Mouse (Mus musculus) hindbrain, postnatal 0 days (tissue): ENCODE data around the gene Ferd3l. TPM values are rescaled to one million over a fixed set of nuclear protein-coding genes. Genes with fewer than 3 reads are reported as not detected.

ENCODE experiments used
- ATAC-seq: fragments of 200-750 bp; cut with Nextera tagmentation; 2 replicates; pipeline ENCODE4 v1.8.0; 2017; ENCODE audit warnings: mild to moderate bottlenecking, moderate TSS enrichment, moderate library complexity
- DNase-seq: peaks from one replicate; pipeline ENCODE4 v3.0.0-alpha.2; 2015; ENCODE audit warnings: low spot score
- H3K27ac ChIP-seq: fragments of 300-500 bp; sonication (generic); 2 replicates; pipeline ENCODE4 v1.5.1; 2014; ENCODE audit warnings: mild to moderate bottlenecking
- H3K27me3 ChIP-seq: fragments of 300-500 bp; sonication (generic); 2 replicates; pipeline ENCODE4 v1.6.1; 2014; ENCODE audit warnings: low read length, mixed read lengths; ENCODE audit not compliant: insufficient read depth
- H3K36me3 ChIP-seq: fragments of 300-500 bp; sonication (generic); 2 replicates; pipeline ENCODE4 v1.6.1; 2014; ENCODE audit warnings: low read length, mixed read lengths; ENCODE audit not compliant: insufficient read depth
- H3K4me1 ChIP-seq: fragments of 300-500 bp; sonication (generic); 2 replicates; pipeline ENCODE4 v1.6.1; 2014; ENCODE audit warnings: antibody characterized with exemption, low read length, mixed read lengths; ENCODE audit not compliant: insufficient read depth
- H3K4me2 ChIP-seq: fragments of 300-500 bp; sonication (generic); 2 replicates; pipeline ENCODE4 v1.6.1; 2014; ENCODE audit warnings: low read depth, mild to moderate bottlenecking, low read length, moderate library complexity, mixed read lengths
- H3K4me3 ChIP-seq: fragments of 300-500 bp; sonication (generic); 2 replicates; pipeline ENCODE4 v1.5.1; 2014; ENCODE audit warnings: low read length
- H3K9ac ChIP-seq: fragments of 300-500 bp; sonication (generic); replicated peaks from 2 replicates; pipeline ENCODE4 v1.6.1; 2014; ENCODE audit warnings: mild to moderate bottlenecking, low read length, moderate library complexity, mixed read lengths
- H3K9me3 ChIP-seq: fragments of 300-500 bp; sonication (generic); 2 replicates; pipeline ENCODE4 v1.6.1; 2016; ENCODE audit warnings: low read length, mixed read lengths
- CTCF ChIP-seq: IDR thresholded peaks from 2 replicates; pipeline ENCODE4 v1.5.1; 2016; ENCODE audit warnings: antibody characterized with exemption, control low read depth, low read depth
- WGBS: fragments of 180-500 bp; shearing (Covaris S2); extraction: QIAGEN DNeasy Blood & Tissue Kit; methylation state at CpG from one replicate; pipeline ENCODE4 v1.1.7; 2014; 5-methylcytosine and 5-hydroxymethylcytosine counted together
- polyA plus RNA-seq: library from polyadenylated mRNA; unstranded; fragments of >200 nt; fragmentation: Nextera tagmentation; extraction: Ambion mirVana; gene quantifications from 2 replicates; pipeline ENCODE4 v1.2.1, GENCODE M21; 2015
- total RNA-seq: library from RNA; depleted of rRNA; stranded (reverse); fragments of >200 nt; gene quantifications from 2 replicates; pipeline ENCODE4 v1.2.3, GENCODE M21; 2014

The Ferd3l gene
- total and polyA plus RNA-seq, 2 experiments from 2014 or later = 0.16 to 1.4 TPM

GRCm38 (mm10) chr12:33959206-33959605 is 31.0 kb downstream of the Ferd3l start:
- Histone ChIP-seq H3K27ac (no peak overlapping the region), H3K27me3 (peaks cover 74% of the 10 kb centered on the region), H3K36me3 (no peaks in the 10 kb centered on the region), H3K9ac (no peak overlapping the region), H3K9me3 (no peaks in the 10 kb centered on the region), H3K4me1 (no peaks in the 10 kb centered on the region), H3K4me3 (peak overlapping the region; percentile 43; the same call in 1 of the 2 replicates), H3K4me2 (peak overlapping the region; percentile 58)
- ATAC-seq (no peak), DNase-seq (no peak)
- TF ChIP-seq CTCF = no peak
- 3% methylated on average over 6 of the region's 6 CpGs for WGBS

- ATAC-seq = no peak
- TF ChIP-seq CTCF = no peak
- H3K27ac ChIP-seq = no peak overlapping the region
- no peaks in the 10 kb centered on the region for H3K36me3 ChIP-seq
- H3K9ac ChIP-seq = no peak overlapping the region
- no peaks in the 10 kb centered on the region for H3K9me3 ChIP-seq
- H3K27me3 ChIP-seq = peaks cover 75% of the 10 kb centered on the region
- no peak for DNase-seq
- H3K4me1 ChIP-seq = no peaks in the 10 kb centered on the region
- no peak overlapping the region for H3K4me2 ChIP-seq
- no peak overlapping the region for H3K4me3 ChIP-seq
- 6% methylated on average over 3 of the region's 3 CpGs for WGBS
Measured at GRCm38 (mm10) chr12:33959846-33960245, 31.6 kb downstream of the Ferd3l start.

DNA sequence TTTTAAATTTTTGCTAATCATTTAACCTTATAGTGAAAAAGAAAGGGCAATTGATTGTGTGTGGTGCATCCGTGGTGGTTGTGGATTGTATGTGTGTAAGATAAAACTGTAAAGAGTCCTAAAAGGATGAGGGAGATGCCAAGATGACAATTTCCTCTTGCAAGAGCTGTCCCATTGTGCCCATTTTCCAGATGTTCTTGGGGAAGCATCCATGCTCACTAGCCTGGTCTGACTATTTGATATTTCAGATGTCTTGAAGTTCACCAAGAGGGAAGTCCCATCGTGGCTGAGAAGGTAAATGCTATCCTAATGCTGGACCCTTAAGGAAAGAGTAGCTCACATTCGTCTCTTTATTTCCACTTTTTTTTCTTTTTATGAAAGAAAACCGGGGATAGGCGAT is 32.8 kb downstream of the Ferd3l start:
- peaks cover 81% of the 10 kb centered on the region for H3K27me3 ChIP-seq
- DNase-seq (no peak), ATAC-seq (no peak)
- no peak overlapping the region for H3K4me2 ChIP-seq
- H3K9me3 ChIP-seq = no peaks in the 10 kb centered on the region
- no peaks in the 10 kb centered on the region for H3K4me1 ChIP-seq
- H3K36me3 ChIP-seq = no peaks in the 10 kb centered on the region
- WGBS = 17% methylated on average over 5 of the region's 5 CpGs
- H3K27ac ChIP-seq = no peak overlapping the region
- no peak overlapping the region for H3K4me3 ChIP-seq
- H3K9ac ChIP-seq = no peak overlapping the region
- no peak for TF ChIP-seq CTCF

DNA sequence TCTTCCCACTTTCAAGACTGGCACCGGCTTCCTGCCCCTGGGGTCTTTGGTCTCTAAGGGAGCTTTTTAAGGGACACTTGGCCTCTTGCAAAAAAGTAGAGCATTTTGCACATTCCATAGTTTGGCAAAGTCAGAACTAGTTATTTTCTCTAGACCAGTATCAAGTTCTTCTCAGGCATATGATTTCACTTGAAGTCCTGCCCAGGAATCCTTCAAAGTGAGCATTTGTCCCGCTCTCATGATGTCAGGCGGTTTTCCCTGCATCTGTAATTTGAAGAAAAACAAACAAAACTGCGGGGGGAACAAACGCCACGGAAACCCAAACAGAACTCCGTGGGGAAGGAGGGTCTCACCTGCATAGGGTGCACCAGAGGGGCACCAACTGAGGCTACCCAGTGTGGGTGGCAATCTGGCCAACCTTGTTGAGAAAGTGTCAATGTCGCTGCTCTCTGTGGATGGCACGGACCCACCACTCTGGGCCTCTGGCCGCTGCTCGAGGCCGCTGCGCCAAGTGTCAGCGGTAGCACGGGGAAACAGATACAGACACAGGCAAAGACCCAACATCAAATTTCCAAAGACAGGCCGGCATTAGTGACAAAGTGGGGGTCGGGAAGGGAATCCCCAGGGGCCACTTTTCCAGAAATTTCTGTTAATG is 34.0 kb downstream of the Ferd3l start:
- peak; percentile 9; the same call in 1 of the 2 replicates for ATAC-seq
- Histone ChIP-seq H3K4me2 (0 out of 2 replicates have a peak overlapping the region, but pooled peaks have one; percentile 13), H3K27me3 (peaks cover 79% of the 10 kb centered on the region)

GRCm38 (mm10) chr12:33962773-33963130 is 34.5 kb downstream of the Ferd3l start:
- H3K9ac ChIP-seq = no peak overlapping the region
- 12% methylated on average over 9 of the region's 9 CpGs for WGBS
- ATAC-seq = no peak
- no peaks in the 10 kb centered on the region for H3K4me1 ChIP-seq
- no peak for TF ChIP-seq CTCF
- 0 out of 2 replicates have a peak overlapping the region, but pooled peaks have one; percentile 13 for H3K4me2 ChIP-seq
- H3K27ac ChIP-seq = no peak overlapping the region
- no peaks in the 10 kb centered on the region for H3K9me3 ChIP-seq
- no peak for DNase-seq
- H3K36me3 ChIP-seq = no peaks in the 10 kb centered on the region
- no peak overlapping the region for H3K4me3 ChIP-seq
- H3K27me3 ChIP-seq = peaks cover 79% of the 10 kb centered on the region

More for the DNA sequence above, 34.0 kb downstream of the Ferd3l start:
- Histone ChIP-seq H3K36me3 (no peaks in the 10 kb centered on the region), H3K9me3 (no peaks in the 10 kb centered on the region), H3K4me3 (no peak overlapping the region), H3K4me1 (no peaks in the 10 kb centered on the region), H3K9ac (no peak overlapping the region), H3K27ac (no peak overlapping the region)
- no peak for DNase-seq
- TF ChIP-seq CTCF = no peak
- WGBS = 4% methylated on average over 17 of the region's 17 CpGs

DNA sequence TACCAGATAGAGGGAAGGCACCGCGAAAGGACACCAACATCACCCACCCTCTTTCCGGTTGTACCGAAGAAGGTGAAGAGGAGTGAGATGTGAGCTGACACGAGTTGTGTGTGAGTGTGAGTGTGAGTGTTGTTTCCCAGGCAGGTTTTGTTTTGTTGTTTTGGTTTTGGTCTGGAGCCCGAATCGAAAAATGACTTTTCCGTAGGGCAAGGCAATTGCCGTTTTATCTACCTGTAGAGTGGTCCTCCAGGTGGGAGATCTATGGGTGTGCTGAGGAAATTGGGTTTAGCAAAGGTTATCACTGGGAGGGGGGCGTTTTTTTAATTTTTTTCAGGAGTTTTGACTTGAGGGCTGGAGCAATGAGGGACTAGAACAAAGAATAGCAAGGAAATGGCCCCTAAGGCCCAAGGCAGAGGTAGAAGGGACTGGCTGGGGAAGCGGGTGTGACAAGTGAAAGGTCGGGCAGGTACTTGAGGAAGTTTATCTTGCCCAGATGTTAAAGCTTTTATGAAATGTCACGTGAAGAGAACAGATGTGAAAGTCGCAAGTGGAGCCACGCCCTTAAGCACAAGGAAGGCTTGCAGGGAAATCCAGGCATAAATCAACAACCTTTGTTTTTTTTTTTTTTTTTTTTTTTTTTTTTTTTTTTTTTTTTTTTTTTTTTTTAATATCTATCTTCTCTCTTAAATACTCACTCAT is 35.6 kb downstream of the Ferd3l start:
- H3K36me3 ChIP-seq = no peaks in the 10 kb centered on the region
- no peaks in the 10 kb centered on the region for H3K9me3 ChIP-seq
- peaks cover 81% of the 10 kb centered on the region for H3K27me3 ChIP-seq
- no peaks in the 10 kb centered on the region for H3K4me1 ChIP-seq
- WGBS = 6% methylated on average over 15 of the region's 15 CpGs
- H3K9ac ChIP-seq = no peak overlapping the region
- DNase-seq (no peak), ATAC-seq (no peak)
- H3K4me3 ChIP-seq = no peak overlapping the region
- no peak overlapping the region for H3K27ac ChIP-seq
- TF ChIP-seq CTCF = no peak
- H3K4me2 ChIP-seq = no peak overlapping the region

- Histone ChIP-seq H3K9me3 (no peaks in the 10 kb centered on the region), H3K4me2 (no peak overlapping the region), H3K27ac (no peak overlapping the region), H3K4me3 (no peak overlapping the region), H3K27me3 (peaks cover 81% of the 10 kb centered on the region), H3K9ac (no peak overlapping the region), H3K4me1 (no peaks in the 10 kb centered on the region), H3K36me3 (no peaks in the 10 kb centered on the region)
- ATAC-seq (no peak), DNase-seq (no peak)
- 15% methylated on average over 2 of the region's 2 CpGs for WGBS
- no peak for TF ChIP-seq CTCF
Measured at GRCm38 (mm10) chr12:33964427-33964826, 36.2 kb downstream of the Ferd3l start.
